In genomic region chr16:38105453-38105852, GRCm38 (mm10) we compare ENCODE assay signal across 11 mouse cellular contexts.
"Had no signal": no experiment of that assay in that cellular context is flagged by ENCODE, and none has a peak within 500 bp of the region (broad histone marks: within the 10 kb centered on the region; RNA-seq: fewer than 3 reads in every experiment).

No protein-coding gene starts in this region.

- H3K9ac ChIP-seq: limb, embryonic 12.5 days; liver, embryonic 14.5 days; midbrain, embryonic 12.5 days; neural tube, embryonic 12.5 days had no signal

- H3K4me1 ChIP-seq: limb, embryonic 12.5 days; neural tube, embryonic 12.5 days had no signal

- H3K27ac ChIP-seq: limb, embryonic 12.5 days; liver, embryonic 14.5 days; midbrain, embryonic 12.5 days; neural tube, embryonic 12.5 days; stomach, postnatal 0 days had no signal

- H3K4me2 ChIP-seq: limb, embryonic 12.5 days; midbrain, embryonic 12.5 days; neural tube, embryonic 12.5 days had no signal

- H3K36me3 ChIP-seq: midbrain, embryonic 12.5 days had no signal

- H3K9me3 ChIP-seq: limb, embryonic 12.5 days; megakaryocyte, embryonic 14.5 days; midbrain, embryonic 12.5 days; neural tube, embryonic 12.5 days had no signal

- H3K4me3 ChIP-seq: limb, embryonic 12.5 days; megakaryocyte, embryonic 14.5 days; midbrain, embryonic 12.5 days; neural tube, embryonic 12.5 days had no signal

- H3K27me3 ChIP-seq: limb, embryonic 12.5 days; megakaryocyte, embryonic 14.5 days; midbrain, embryonic 12.5 days; neural tube, embryonic 12.5 days had no signal

- DNase-seq: kidney, adult 8-10 months; kidney, postnatal 25 days; liver; lung, adult 18-20 months; thymus, postnatal 14 days had no signal
